ENCODE assay signal across 19 mouse cellular contexts in genomic region chr12:39560734-39561446, GRCm38 (mm10).
DNase-seq lines count a peak whose midpoint lies in the region; ATAC-seq and TF ChIP-seq lines count a peak whose summit lies in the region.
"Had no signal": no experiment of that assay in that cellular context is flagged by ENCODE, and none has a peak within 500 bp of the region (broad histone marks: within the 10 kb centered on the region; RNA-seq: fewer than 3 reads in every experiment).

No protein-coding gene starts in this region.

- TF ChIP-seq EP300 in stomach, postnatal 0 days (optimal IDR thresholded peaks at IDR 0.05), result no peak

- TF ChIP-seq CTCF in stomach, postnatal 0 days (IDR thresholded peaks at IDR 0.05; ENCODE audit: low read depth), result no peak

- 67% methylated on average over 4 of the region's 4 CpGs for WGBS in stomach, postnatal 0 days

- no peaks in the 10 kb centered on the region for H3K4me1 ChIP-seq in stomach, postnatal 0 days (replicated peaks; ENCODE audit: control insufficient read depth, insufficient read depth)
- H3K4me1 ChIP-seq: forebrain, embryonic 10.5 days; forebrain, embryonic 15.5 days; heart, embryonic 10.5 days; hindbrain, embryonic 12.5 days; hindbrain, embryonic 15.5 days had no signal

- H3K4me2 ChIP-seq in stomach, postnatal 0 days (replicated peaks; ENCODE audit: low read depth), result no peak overlapping the region
- H3K4me2 ChIP-seq: forebrain, embryonic 15.5 days; hindbrain, embryonic 12.5 days; hindbrain, embryonic 15.5 days had no signal

- no peaks in the 10 kb centered on the region for H3K36me3 ChIP-seq in stomach, postnatal 0 days (ENCODE audit: control insufficient read depth, insufficient read depth, low read length)
- H3K36me3 ChIP-seq: forebrain, embryonic 10.5 days; forebrain, embryonic 15.5 days; heart, embryonic 10.5 days; hindbrain, embryonic 12.5 days; hindbrain, embryonic 15.5 days had no signal

- no peak overlapping the region for H3K4me3 ChIP-seq in stomach, postnatal 0 days (ENCODE audit: low read depth, low read length)
- H3K4me3 ChIP-seq: forebrain, embryonic 10.5 days; forebrain, embryonic 15.5 days; heart, adult 2 months; heart, embryonic 10.5 days; hindbrain, embryonic 12.5 days; hindbrain, embryonic 15.5 days had no signal

- H3K27me3 ChIP-seq in stomach, postnatal 0 days (ENCODE audit: control insufficient read depth, insufficient read depth, low read length), result no peaks in the 10 kb centered on the region
- H3K27me3 ChIP-seq: forebrain, embryonic 15.5 days; hindbrain, embryonic 12.5 days; hindbrain, embryonic 15.5 days had no signal

- ATAC-seq in common myeloid progenitor, adult 5-6 weeks (replicated peaks; ENCODE audit: low read depth, poor library complexity, severe bottlenecking), result 0 out of 2 replicates have a peak, but pooled peaks have one; percentile 22
- peak; percentile 61 for ATAC-seq in megakaryocyte progenitor cell, adult 5-6 weeks (replicated peaks; ENCODE audit: poor library complexity)
- ATAC-seq in stomach, postnatal 0 days (ENCODE audit: low FRiP score, low TSS enrichment), result no peak
- ATAC-seq: forebrain, embryonic 15.5 days had no signal

- H3K27ac ChIP-seq in stomach, postnatal 0 days (replicated peaks), result no peak overlapping the region
- H3K27ac ChIP-seq: forebrain, embryonic 10.5 days; forebrain, embryonic 15.5 days; heart, adult 2 months; heart, embryonic 10.5 days; hindbrain, embryonic 12.5 days; hindbrain, embryonic 15.5 days had no signal

- H3K9me3 ChIP-seq in stomach, postnatal 0 days (ENCODE audit: control insufficient read depth, low read length), result no peaks in the 10 kb centered on the region
- H3K9me3 ChIP-seq: forebrain, embryonic 10.5 days; forebrain, embryonic 15.5 days; heart, embryonic 10.5 days; hindbrain, embryonic 12.5 days; hindbrain, embryonic 15.5 days had no signal

- peak; percentile 2 to 10 for DNase-seq in B cell, adult 2 months
- DNase-seq in stomach, postnatal 0 days (ENCODE audit: low spot score), result no peak
- no peak for DNase-seq in c-Kit-positive CD71-positive TER-119-positive erythroid progenitor cells, embryonic 14.5 days (ENCODE audit: low spot score)
- DNase-seq in natural killer cell, adult 2 months (ENCODE audit: low spot score in 2 of 2), result no peak
- DNase-seq: adrenal gland, adult 2 months; adrenal gland, postnatal 14 days; cerebellum, adult 11-12 months; cerebellum, adult 8-10 months; cerebellum, postnatal 10 days; cerebellum, postnatal 36 days; gastrocnemius, postnatal 25 days; heart, adult 2 months had no signal

- H3K9ac ChIP-seq in stomach, postnatal 0 days (ENCODE audit: low read length), result no peak overlapping the region
- H3K9ac ChIP-seq: forebrain, embryonic 15.5 days; hindbrain, embryonic 12.5 days; hindbrain, embryonic 15.5 days had no signal

Comparison
In these comparisons a context has a peak if more than half of its experiments do, and no peak if none do; other contexts are left out.
1. DNase-seq: peak in B cell, adult 2 months (2 of 2); none in stomach, postnatal 0 days (single experiment), c-Kit-positive CD71-positive TER-119-positive erythroid progenitor cells, embryonic 14.5 days (single experiment) and natural killer cell, adult 2 months (0 of 2).